Mouse (Mus musculus) limb, embryonic 15.5 days (tissue): Measurements from ENCODE around the gene Tspan7. TPM values are rescaled to one million over a fixed set of nuclear protein-coding genes. Genes with fewer than 3 reads are reported as not detected.

Source experiments
- polyA plus RNA-seq: library from polyadenylated mRNA; unstranded; fragments of >200 nt; fragmentation: Nextera tagmentation; extraction: Ambion mirVana; gene quantifications from 2 replicates; pipeline ENCODE4 v1.2.1, GENCODE M21; 2015

Gene Tspan7
- polyA plus RNA-seq, 1 experiment from 2014 or later: 70.9 TPM

Other genes starting within 250 kb of the Tspan7 start
- not detected in 2 replicates for gene Otc, start 232.9 kb upstream of the Tspan7 start, polyA plus RNA-seq
- 36.2 and 39.4 TPM in 2 replicates for gene Mid1ip1, start 229.9 kb downstream of the Tspan7 start, polyA plus RNA-seq